In the genomic region with DNA sequence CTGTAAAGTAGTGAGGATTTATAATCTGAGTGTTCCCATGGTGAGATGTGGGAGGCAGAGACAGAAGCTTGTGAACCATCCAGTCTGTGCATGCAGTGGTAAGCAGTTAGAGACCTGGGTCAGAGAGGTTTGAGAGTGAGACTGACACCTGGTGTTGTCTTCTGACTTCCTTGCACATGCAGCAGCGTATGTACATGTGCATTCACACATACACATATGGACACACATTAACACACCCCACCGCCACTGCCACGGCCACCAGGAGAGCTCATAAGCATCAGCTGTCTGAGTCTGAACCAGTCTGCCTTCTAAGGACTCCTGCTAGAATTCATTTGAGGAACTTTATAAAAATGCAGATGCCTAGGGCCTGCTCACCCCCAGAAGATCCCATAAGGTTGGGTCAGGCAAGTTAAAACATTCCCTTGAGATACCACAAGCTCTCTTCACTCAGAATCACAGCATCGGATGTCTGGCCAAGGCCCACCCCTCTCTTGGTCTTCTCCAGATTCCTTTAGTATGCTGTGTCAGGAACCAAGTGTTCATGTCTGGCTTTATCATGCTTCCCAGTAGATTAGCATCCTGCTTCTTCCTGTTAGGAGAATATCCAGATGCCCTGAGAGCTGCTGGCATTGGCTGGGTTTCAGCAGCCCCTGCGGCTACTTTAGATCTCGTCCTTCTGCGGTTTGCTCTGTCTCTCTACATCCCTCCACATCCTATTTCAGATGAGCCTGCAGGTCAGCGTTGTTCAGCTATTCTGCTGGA, we compare ENCODE assay signal across 27 mouse cellular contexts. TPM values are rescaled to one million over a fixed set of nuclear protein-coding genes. Genes with fewer than 3 reads are reported as not detected.
DNase-seq lines count a peak whose midpoint lies in the region; ATAC-seq and TF ChIP-seq lines count a peak whose summit lies in the region.
"Had no signal": no experiment of that assay in that cellular context is flagged by ENCODE, and none has a peak within 500 bp of the region (broad histone marks: within the 10 kb centered on the region; RNA-seq: fewer than 3 reads in every experiment).

No protein-coding gene starts in this region.

- TF ChIP-seq POLR2A in myocyte (IDR thresholded peaks at IDR 0.05; ENCODE audit: insufficient read length, low read depth) = no peak

- intact Hi-C loops in heart, postnatal 14 days (cut with DNase I) = no loop called here
- intact Hi-C loops in heart, postnatal 36 days (cut with DNase I) = loop anchor here (5.0 kb wide), 1 partner anchor 60 kb away; no protein-coding TSS in a partner anchor

- H3K27me3 ChIP-seq in heart, embryonic 11.5 days (ENCODE audit: control insufficient read depth, insufficient read depth, low read length) = no peaks in the 10 kb centered on the region
- no peaks in the 10 kb centered on the region for H3K27me3 ChIP-seq in heart, postnatal 0 days (ENCODE audit: control insufficient read depth, insufficient read depth, low read length)
- H3K27me3 ChIP-seq in C2C12 (ENCODE audit: control insufficient read depth, insufficient read depth, insufficient read length) = no peaks in the 10 kb centered on the region
- H3K27me3 ChIP-seq in myocyte (ENCODE audit: control insufficient read depth, insufficient read depth, insufficient read length) = no peaks in the 10 kb centered on the region
- H3K27me3 ChIP-seq: CH12.LX; limb, embryonic 12.5 days; liver, embryonic 15.5 days; neural tube, embryonic 15.5 days had no signal

- TF ChIP-seq CTCF in heart, postnatal 0 days (IDR thresholded peaks at IDR 0.05; ENCODE audit: low read depth) = no peak
- no peak for TF ChIP-seq CTCF in C2C12 (IDR thresholded peaks at IDR 0.05; ENCODE audit: control insufficient read depth, insufficient read depth, insufficient read length)

- H3K79me3 ChIP-seq in C2C12 (ENCODE audit: low read depth) = no peaks in the 10 kb centered on the region

- H3K27ac ChIP-seq in heart, embryonic 11.5 days (ENCODE audit: low read depth, low read length) = peak overlapping the region; percentile 30; the same call in 1 of the 2 replicates
- H3K27ac ChIP-seq in heart, postnatal 0 days (ENCODE audit: low read depth) = no peak overlapping the region
- H3K27ac ChIP-seq: gastrocnemius, adult 2 months; hindbrain, embryonic 10.5 days; hindbrain, postnatal 0 days; limb, embryonic 12.5 days; liver, embryonic 15.5 days; neural tube, embryonic 15.5 days had no signal

- H3K9me3 ChIP-seq in heart, embryonic 11.5 days (replicated peaks; ENCODE audit: control insufficient read depth, low read length) = no peaks in the 10 kb centered on the region
- no peaks in the 10 kb centered on the region for H3K9me3 ChIP-seq in heart, postnatal 0 days (replicated peaks; ENCODE audit: control insufficient read depth, low read length)
- H3K9me3 ChIP-seq: G1E; hindbrain, embryonic 10.5 days; limb, embryonic 12.5 days; liver, embryonic 15.5 days; neural tube, embryonic 15.5 days had no signal

- WGBS in heart, embryonic 11.5 days (ENCODE audit: insufficient replicate concordance) = 52% methylated on average over 8 of the region's 8 CpGs
- WGBS in heart, postnatal 0 days = 43% methylated on average over 8 of the region's 8 CpGs

- H3K36me3 ChIP-seq in heart, embryonic 11.5 days (ENCODE audit: control insufficient read depth, insufficient read depth, low read length) = no peaks in the 10 kb centered on the region
- no peaks in the 10 kb centered on the region for H3K36me3 ChIP-seq in heart, postnatal 0 days (replicated peaks; ENCODE audit: control insufficient read depth, insufficient read depth, low read length)
- no peaks in the 10 kb centered on the region for H3K36me3 ChIP-seq in C2C12 (ENCODE audit: control insufficient read depth, insufficient read depth)
- no peaks in the 10 kb centered on the region for H3K36me3 ChIP-seq in myocyte (ENCODE audit: control insufficient read depth, insufficient read depth)
- H3K36me3 ChIP-seq: G1E; hindbrain, embryonic 10.5 days; limb, embryonic 12.5 days; liver, embryonic 15.5 days; neural tube, embryonic 15.5 days had no signal

- peak overlapping the region; percentile 19 for H3ac ChIP-seq in C2C12 (ENCODE audit: control insufficient read depth, insufficient read length, low read depth)
- H3ac ChIP-seq in myocyte (ENCODE audit: control insufficient read depth, insufficient read length) = no peak overlapping the region

- DNase-seq in heart, postnatal 14 days = no peak
- DNase-seq in heart, postnatal 0 days (ENCODE audit: low spot score) = no peak
- DNase-seq in heart, postnatal 36 days = no peak
- DNase-seq: adrenal gland, postnatal 14 days; cerebellum, adult 8-10 months; cerebellum, postnatal 36 days; gastrocnemius, adult 2 months; kidney, adult 9 months; kidney, postnatal 14 days; layer of hippocampus, postnatal 36 days; lung, postnatal 4 days; right cerebral cortex, adult 18-20 months; right cerebral cortex, postnatal 4 days; thymus, postnatal 25 days had no signal

- no peak for TF ChIP-seq EP300 in heart, postnatal 0 days (IDR thresholded peaks at IDR 0.05; ENCODE audit: low read depth)

- H3K4me3 ChIP-seq in heart, embryonic 11.5 days (ENCODE audit: low read depth, low read length) = no peak overlapping the region
- H3K4me3 ChIP-seq in heart, postnatal 0 days (ENCODE audit: low read depth, low read length) = no peak overlapping the region
- H3K4me3 ChIP-seq in C2C12 (ENCODE audit: insufficient read depth, poor library complexity, severe bottlenecking) (no peak overlapping the region), myocyte (no peak overlapping the region)
- H3K4me3 ChIP-seq: gastrocnemius, adult 2 months; hindbrain, embryonic 10.5 days; limb, embryonic 12.5 days; liver, embryonic 15.5 days; neural tube, embryonic 15.5 days had no signal

- peak; percentile 39; the same call in 1 of the 2 replicates for ATAC-seq in heart, embryonic 11.5 days (replicated peaks; ENCODE audit: insufficient number of reproducible peaks, low FRiP score, low TSS enrichment)
- 0 out of 2 replicates have a peak, but pooled peaks have one; percentile 39 for ATAC-seq in heart, postnatal 0 days (ENCODE audit: insufficient read depth, low read depth)
- ATAC-seq in activated CD4-positive, CD25-positive, alpha-beta regulatory T cell, adult 4 months = no peak
- ATAC-seq: forebrain, embryonic 14.5 days; hindbrain, postnatal 0 days; intestine, embryonic 16.5 days had no signal

- H3K79me2 ChIP-seq in C2C12 (ENCODE audit: control insufficient read depth, insufficient read depth) (no peaks in the 10 kb centered on the region), myocyte (ENCODE audit: control insufficient read depth, insufficient read depth) (no peaks in the 10 kb centered on the region)

- H3K9ac ChIP-seq in heart, embryonic 11.5 days (ENCODE audit: low read depth, low read length) = no peak overlapping the region
- no peak overlapping the region for H3K9ac ChIP-seq in heart, postnatal 0 days (replicated peaks; ENCODE audit: low read depth, low read length)
- H3K9ac ChIP-seq: limb, embryonic 12.5 days; liver, embryonic 15.5 days; neural tube, embryonic 15.5 days had no signal

- H3K4me2 ChIP-seq in heart, embryonic 11.5 days = no peak overlapping the region
- no peak overlapping the region for H3K4me2 ChIP-seq in heart, postnatal 0 days (ENCODE audit: low read depth, low read length)
- peak overlapping the region; percentile 22 for H3K4me2 ChIP-seq in myocyte (ENCODE audit: low read depth)
- H3K4me2 ChIP-seq: limb, embryonic 12.5 days; liver, embryonic 15.5 days; neural tube, embryonic 15.5 days had no signal

- peaks cover 12% of the 10 kb centered on the region for H3K4me1 ChIP-seq in heart, embryonic 11.5 days (ENCODE audit: control insufficient read depth, insufficient read depth, low read length)
- H3K4me1 ChIP-seq in heart, postnatal 0 days (ENCODE audit: control insufficient read depth, insufficient read depth) = no peaks in the 10 kb centered on the region
- H3K4me1 ChIP-seq: limb, embryonic 12.5 days had no signal

TF ChIP-seq in C2C12, 6 proteins besides CTCF, POLR2A, EP300 and RAD21:
- TF ChIP-seq MYOG (IDR thresholded peaks at IDR 0.05; ENCODE audit: control insufficient read depth, extremely low read depth, insufficient read length) (no peak), MAX (IDR thresholded peaks at IDR 0.05) (peak; percentile 31)

TF ChIP-seq in myocyte, 11 proteins besides CTCF, POLR2A, EP300 and RAD21:
- TF ChIP-seq SRF (IDR thresholded peaks at IDR 0.05; ENCODE audit: control insufficient read depth, insufficient read length, low read depth) (no peak), MYOG (IDR thresholded peaks at IDR 0.05; ENCODE audit: control insufficient read depth in 1 of 3, insufficient read depth in 1 of 3, insufficient read length in 2 of 3, low read depth in 2 of 3) (no peak), E2F4 (IDR thresholded peaks at IDR 0.05; ENCODE audit: insufficient read depth) (no peak), TCF3 (IDR thresholded peaks at IDR 0.05; ENCODE audit: insufficient read length, low read depth) (no peak), MAX (IDR thresholded peaks at IDR 0.05; ENCODE audit: low read depth) (no peak), MYOD1 (IDR thresholded peaks at IDR 0.05; ENCODE audit: control insufficient read depth in 1 of 3, insufficient read length in 2 of 3, low read depth in 2 of 3) (no peak)
TF ChIP-seq in myocyte: peak in this region for 0.

RNA-seq across cellular contexts. Expression of gene Csf1, which starts 42.1 kb away (rescaled TPM):
- polyA plus RNA-seq in heart, embryonic 11.5 days (2014; fragmentation: Nextera tagmentation; extraction: Ambion mirVana) = 10.7 and 11.0 TPM in 2 replicates
- total RNA-seq in heart, postnatal 14 days (2021) = 10 to 100 TPM; 25.5 to 33.6 TPM
- 18.2 and 23.6 TPM in 2 replicates for total RNA-seq in heart, postnatal 0 days (2014; rRNA removed; ENCODE audit: low replicate concordance)
- 7.7 and 8.1 TPM in 2 replicates for polyA plus RNA-seq in heart, postnatal 0 days (2015; fragmentation: Nextera tagmentation; extraction: Ambion mirVana)
- total RNA-seq in heart, postnatal 36 days (2021) = 10 to 100 TPM; 34.4 to 49.5 TPM
- polyA plus RNA-seq in C2C12 (2012; fragmentation: generic; extraction: Trizol) = 169 TPM
- 68.1 TPM for polyA plus RNA-seq in myocyte (2012; fragmentation: generic; extraction: Trizol)
- polyA plus RNA-seq in activated CD4-positive, CD25-positive, alpha-beta regulatory T cell, adult 4 months (2017; shearing (Covaris generic)) = 10 to 100 TPM; 11.0 to 23.3 TPM
